ENCODE assay signal across 8 mouse cellular contexts in the genomic region with DNA sequence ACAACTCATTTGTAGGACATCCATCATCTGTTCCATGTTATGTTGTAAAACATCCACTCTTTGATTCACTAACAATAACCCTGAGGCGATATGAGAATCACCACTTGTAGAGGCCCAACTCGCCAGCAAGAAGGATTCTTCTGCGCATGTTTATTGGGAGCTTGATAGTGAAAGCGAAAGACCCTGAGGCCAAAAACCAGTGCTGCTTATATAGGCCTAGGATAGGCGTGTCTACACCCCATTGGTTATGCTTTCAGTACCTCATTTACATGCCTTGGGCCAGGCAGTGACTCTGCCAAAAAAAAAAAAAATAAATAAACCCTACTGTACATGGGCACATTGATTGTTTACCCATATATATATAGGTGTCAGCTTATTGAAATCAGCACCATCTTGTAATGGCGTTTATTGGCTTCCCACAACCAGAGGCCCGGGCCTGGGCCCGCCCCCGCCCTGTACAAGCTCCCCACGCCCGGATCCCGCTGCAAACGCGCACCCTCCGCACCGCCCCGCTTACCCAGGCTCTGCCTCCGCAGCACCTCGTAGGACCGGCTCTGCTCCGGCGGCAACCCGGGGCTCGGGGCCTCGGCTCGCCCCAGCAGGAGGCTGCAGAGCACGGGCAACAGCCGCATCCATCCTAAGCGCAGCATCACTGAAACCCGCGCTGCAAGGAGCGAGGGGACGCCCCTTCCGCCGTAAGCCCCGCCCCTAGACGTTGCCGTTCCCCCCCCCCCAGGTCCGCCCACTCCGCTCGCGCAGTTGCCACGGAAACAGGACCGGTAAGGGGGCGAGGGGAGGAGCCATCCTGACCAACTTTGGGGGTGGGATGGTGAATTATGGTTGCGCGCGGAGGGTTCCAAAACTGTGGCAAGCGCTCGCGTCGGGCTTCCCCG. TPM values are rescaled to one million over a fixed set of nuclear protein-coding genes. Genes with fewer than 3 reads are reported as not detected.
DNase-seq lines count a peak whose midpoint lies in the region; ATAC-seq lines count a peak whose summit lies in the region.

A gene (minus strand): TSS at position 673 of the 893 bp plus-strand sequence.

- no peaks in the 10 kb centered on the region for H3K9me3 ChIP-seq in hindbrain, embryonic 13.5 days

- WGBS in hindbrain, embryonic 13.5 days: 6% methylated on average over 52 of the region's 53 CpGs

- H3K4me3 ChIP-seq in hindbrain, embryonic 13.5 days: peak within 1 kb of the TSS; percentile 74

- peak; percentile 87 for ATAC-seq in hindbrain, embryonic 13.5 days (ENCODE audit: low FRiP score)

- no peaks in the 10 kb centered on the region for H3K27me3 ChIP-seq in hindbrain, embryonic 13.5 days

- H3K36me3 ChIP-seq in hindbrain, embryonic 13.5 days: peaks cover 5% of the 10 kb centered on the region

- H3K9ac ChIP-seq in hindbrain, embryonic 13.5 days: peak within 1 kb of the TSS; percentile 91

- H3K4me1 ChIP-seq in hindbrain, embryonic 13.5 days (replicated peaks): peaks cover 23% of the 10 kb centered on the region

- DNase-seq in R1 (ENCODE audit: low read depth, low spot score): peak; percentile 90
- peak; percentile 95 for DNase-seq in cerebellum, postnatal 10 days
- peak in 1 of 2 experiments; percentile 83 for DNase-seq in frontal cortex, adult 2 months (ENCODE audit: extremely low spot score in 1 of 2, low spot score in 1 of 2)
- peak; percentile 73 to 77 for DNase-seq in layer of hippocampus, postnatal 36 days
- peak; percentile 42 for DNase-seq in lung, postnatal 25 days (ENCODE audit: low spot score)
- peak; percentile 56 for DNase-seq in retina, adult 2 months (ENCODE audit: low read depth, low spot score)
- DNase-seq in thymus, postnatal 25 days: peak; percentile 74

- H3K27ac ChIP-seq in hindbrain, embryonic 13.5 days: peak within 1 kb of the TSS; percentile 88

- H3K4me2 ChIP-seq in hindbrain, embryonic 13.5 days: peak within 1 kb of the TSS; percentile 59

RNA-seq across cellular contexts. Expression of the gene that starts here (rescaled TPM):
- polyA plus RNA-seq in frontal cortex, adult 2 months (2012; rRNA removed): 223 and 253 TPM in 2 replicates
- polyA plus RNA-seq in hindbrain, embryonic 13.5 days (2015; fragmentation: Nextera tagmentation; extraction: Ambion mirVana): 261 and 279 TPM in 2 replicates
- total RNA-seq in layer of hippocampus, postnatal 36 days (2021): 100 to 1,000 TPM; 156 to 157 TPM
